Mouse (Mus musculus): ENCODE measurements around the gene Lrp5. TPM values are rescaled to one million over a fixed set of nuclear protein-coding genes. Genes with fewer than 3 reads are reported as not detected.
"Not testable (repeated sequence)": the region's sequence is repeated elsewhere in the genome, so short reads cannot be mapped to it uniquely, and the experiment has no call there.

The Lrp5 gene
- total and polyA plus RNA-seq, 3 experiments: 92.7 to 111 (median 103) TPM

GRCm38 (mm10) chr19:3695471-3695870 lies 9.1 kb upstream of the Lrp5 start:
- peak; percentile 93 for DNase-seq

GRCm38 (mm10) chr19:3695006-3695405 lies 8.6 kb upstream of the Lrp5 start:
- DNase-seq: no peak

- no peak for DNase-seq
Observed at GRCm38 (mm10) chr19:3694476-3694875, 8.1 kb upstream of the Lrp5 start.

- DNase-seq: peak; percentile 63
Observed at GRCm38 (mm10) chr19:3692414-3693145, 6.2 kb upstream of the Lrp5 start.

GRCm38 (mm10) chr19:3691337-3691736 lies 5.0 kb upstream of the Lrp5 start:
- DNase-seq: no peak

- peak; percentile 60 for DNase-seq
Observed at GRCm38 (mm10) chr19:3687676-3688171, 1.4 kb upstream of the Lrp5 start.

GRCm38 (mm10) chr19:3685611-3686214 lies 651 bp downstream of the Lrp5 start:
- peak; percentile 69 for DNase-seq

- peak; percentile 47 for DNase-seq
Observed at GRCm38 (mm10) chr19:3684957-3685580, 1.3 kb downstream of the Lrp5 start.

GRCm38 (mm10) chr19:3684414-3684813 lies 1.9 kb downstream of the Lrp5 start:
- DNase-seq: no peak

GRCm38 (mm10) chr19:3681310-3681934 lies 4.9 kb downstream of the Lrp5 start:
- peak; percentile 92 for DNase-seq

GRCm38 (mm10) chr19:3680732-3681131 lies 5.6 kb downstream of the Lrp5 start:
- DNase-seq: peak; percentile 89

- peak; percentile 85 for DNase-seq
Observed at GRCm38 (mm10) chr19:3674122-3674855, 12.1 kb downstream of the Lrp5 start.

GRCm38 (mm10) chr19:3673149-3673548 lies 13.2 kb downstream of the Lrp5 start:
- DNase-seq: no peak

GRCm38 (mm10) chr19:3669100-3669499 lies 17.3 kb downstream of the Lrp5 start:
- DNase-seq: peak; percentile 68

- DNase-seq: no peak
Observed at GRCm38 (mm10) chr19:3668551-3668950, 17.8 kb downstream of the Lrp5 start.

- no peak for DNase-seq
Observed at GRCm38 (mm10) chr19:3667979-3668378, 18.4 kb downstream of the Lrp5 start.

GRCm38 (mm10) chr19:3667155-3667895 lies 19.0 kb downstream of the Lrp5 start:
- DNase-seq: no peak

GRCm38 (mm10) chr19:3666632-3667031 lies 19.7 kb downstream of the Lrp5 start:
- no peak for DNase-seq

- DNase-seq: peak; percentile 64
Observed at GRCm38 (mm10) chr19:3665510-3665909, 20.9 kb downstream of the Lrp5 start.

GRCm38 (mm10) chr19:3657947-3658346 lies 28.4 kb downstream of the Lrp5 start:
- DNase-seq: no peak

- not testable (repeated sequence) for DNase-seq
Observed at GRCm38 (mm10) chr19:3657065-3657464, 29.3 kb downstream of the Lrp5 start.

Measured in adrenal gland, adult 2 months (tissue).